Mouse (Mus musculus) heart, adult 18-20 months (tissue): ENCODE measurements around the gene Far2. TPM values are rescaled to one million over a fixed set of nuclear protein-coding genes. Genes with fewer than 3 reads are reported as not detected.
"Not testable (repeated sequence)": the region's sequence is repeated elsewhere in the genome, so short reads cannot be mapped to it uniquely, and the experiment has no call there.

Experiments
- DNase-seq, 2 experiments: peaks; one replicate each; pipeline ENCODE4 v3.0.0; 2021 to 2022; ENCODE audit warnings: mixed read lengths in 1 of 2
- total RNA-seq, 2 experiments: library from RNA; stranded (reverse); gene quantifications; 2 replicates each; pipeline ENCODE4 v1.2.3; 2021

Gene Far2
- total RNA-seq, 2 experiments from 2014 or later: not detected

GRCm38 (mm10) chr6:148116907-148117306, 69.8 kb downstream of the Far2 start:
- DNase-seq: no peak

- no peak for DNase-seq
Observed at GRCm38 (mm10) chr6:148117696-148118095, 70.6 kb downstream of the Far2 start.

- no peak for DNase-seq
Observed at GRCm38 (mm10) chr6:148120703-148121102, 73.6 kb downstream of the Far2 start.

- DNase-seq: not testable (repeated sequence)
Observed at GRCm38 (mm10) chr6:148126851-148127250, 79.8 kb downstream of the Far2 start.

GRCm38 (mm10) chr6:148132314-148132713, 85.3 kb downstream of the Far2 start:
- no peak for DNase-seq

GRCm38 (mm10) chr6:148133536-148133935, 86.5 kb downstream of the Far2 start:
- no peak for DNase-seq

GRCm38 (mm10) chr6:148135769-148136382, 88.8 kb downstream of the Far2 start:
- DNase-seq: peak; percentile 68 to 80

- DNase-seq: no peak
Observed at GRCm38 (mm10) chr6:148139288-148139995, 92.4 kb downstream of the Far2 start.

- no peak for DNase-seq
Observed at GRCm38 (mm10) chr6:148141874-148142273, 94.8 kb downstream of the Far2 start.

- DNase-seq: no peak
Observed at GRCm38 (mm10) chr6:148142421-148142820, 95.4 kb downstream of the Far2 start.

- DNase-seq: not testable (repeated sequence)
Observed at GRCm38 (mm10) chr6:148152305-148152704, 105.2 kb downstream of the Far2 start.

- no peak for DNase-seq
Observed at GRCm38 (mm10) chr6:148172904-148173303, 125.8 kb downstream of the Far2 start.

GRCm38 (mm10) chr6:148185694-148186093, 138.6 kb downstream of the Far2 start:
- DNase-seq: no peak

- no peak for DNase-seq
Observed at GRCm38 (mm10) chr6:148193972-148194701, 147.1 kb downstream of the Far2 start.

GRCm38 (mm10) chr6:148199177-148199576, 152.1 kb downstream of the Far2 start:
- no peak for DNase-seq

- no peak for DNase-seq
Observed at GRCm38 (mm10) chr6:148199729-148200128, 152.7 kb downstream of the Far2 start.

- no peak for DNase-seq
Observed at GRCm38 (mm10) chr6:148205134-148205533, 158.1 kb downstream of the Far2 start.

GRCm38 (mm10) chr6:148207522-148207921, 160.5 kb downstream of the Far2 start:
- no peak for DNase-seq

GRCm38 (mm10) chr6:148211391-148211876, 164.4 kb downstream of the Far2 start:
- no peak for DNase-seq

- peak; percentile 98 to 99 for DNase-seq
Observed at GRCm38 (mm10) chr6:148211897-148212680, 165.0 kb downstream of the Far2 start, which contains the start of gene Ergic2. Gene Ergic2, minus strand, starts transcription at chr6:148212374.

GRCm38 (mm10) chr6:148214765-148215164, 167.7 kb downstream of the Far2 start:
- DNase-seq: peak; percentile 46 to 66

- no peak for DNase-seq
Observed at GRCm38 (mm10) chr6:148216752-148217151, 169.7 kb downstream of the Far2 start.
